Mouse (Mus musculus) heart, adult 2 months (tissue): ENCODE measurements at regions not wholly inside any gene's neighbourhood (a gene's known extent, or its start where the extent isn't known, plus 50 kb on each side); places are given as distances from the start of the nearest gene placed in this dataset.
A peak's percentile ranks its signal among the peaks of the same experiment; 100 is the strongest.

Experiments used
- DNase-seq, 2 experiments: peaks; one replicate each; pipeline ENCODE4 v3.0.0; 2021
- H3K27ac ChIP-seq: fragments of 200-600 bp; 2 replicates; pipeline ENCODE4 v1.8.1; 2022
- H3K27me3 ChIP-seq: fragments of 200-500 bp; 2 replicates; pipeline ENCODE4 v1.6.1; 2012; ENCODE audit warnings: mild to moderate bottlenecking, low read length, inconsistent platforms, mixed read lengths; ENCODE audit not compliant: control insufficient read depth, insufficient read depth
- H3K36me3 ChIP-seq: fragments of 200-500 bp; 2 replicates; pipeline ENCODE4 v1.6.1; 2012; ENCODE audit warnings: low read length, inconsistent platforms; ENCODE audit not compliant: control insufficient read depth, insufficient read depth
- H3K4me1 ChIP-seq: fragments of 200-500 bp; 2 replicates; pipeline ENCODE4 v1.6.1; 2011; ENCODE audit warnings: low read length; ENCODE audit not compliant: control insufficient read depth, insufficient read depth
- H3K4me3 ChIP-seq: fragments of 200-600 bp; 2 replicates; pipeline ENCODE4 v1.8.1; 2022
- H3K79me2 ChIP-seq: fragments of 200-500 bp; replicated peaks from 2 replicates; pipeline ENCODE4 v1.6.1; 2012; ENCODE audit warnings: mild to moderate bottlenecking, inconsistent platforms, low read length, moderate library complexity, mixed read lengths; ENCODE audit not compliant: control insufficient read depth, insufficient read depth
- H3K9ac ChIP-seq: fragments of 200-500 bp; 2 replicates; pipeline ENCODE4 v1.6.1; 2012; ENCODE audit warnings: low read depth, mild to moderate bottlenecking, control low read depth, inconsistent platforms, low read length, mixed read lengths
- CTCF ChIP-seq: fragments of 200-600 bp; IDR thresholded peaks from 2 replicates; pipeline ENCODE4 v1.8.1; 2022; ENCODE audit warnings: antibody characterized with exemption, mild to moderate bottlenecking, moderate library complexity
- EP300 ChIP-seq: fragments of 200-500 bp; IDR thresholded peaks from 2 replicates; pipeline ENCODE4 v1.6.1; 2011; ENCODE audit warnings: low read depth, low read length, control low read depth; ENCODE audit not compliant: insufficient read depth
- POLR2A ChIP-seq: fragments of 200-500 bp; IDR thresholded peaks from 2 replicates; pipeline ENCODE4 v1.6.1; 2011; ENCODE audit warnings: mild to moderate bottlenecking, low read depth, low read length, control low read depth; ENCODE audit not compliant: insufficient read depth
- WGBS: fragments of 180-500 bp; shearing (Covaris S2); methylation state at CpG from one replicate; pipeline ENCODE4 v1.1.7; 2018; 5-methylcytosine and 5-hydroxymethylcytosine counted together
- intact Hi-C: fragments of 180-260 bp; cut with DNase I; formaldehyde crosslinking; loops from one replicate; pipeline ENCODE4 v1.15.1; 2025

- no peak overlapping the region for H3K9ac ChIP-seq
- no peak for DNase-seq
- no peaks in the 10 kb centered on the region for H3K79me2 ChIP-seq
- H3K36me3 ChIP-seq: no peaks in the 10 kb centered on the region
- 84% methylated on average over 3 of the region's 3 CpGs for WGBS
- TF ChIP-seq POLR2A (no peak), CTCF (no peak), EP300 (no peak)
- intact Hi-C loops: no loop called here
- H3K4me3 ChIP-seq: no peak overlapping the region
- no peaks in the 10 kb centered on the region for H3K4me1 ChIP-seq
- no peak overlapping the region for H3K27ac ChIP-seq
- H3K27me3 ChIP-seq: no peaks in the 10 kb centered on the region
These were observed 125.2 kb upstream of the Pkn2 start for GRCm38 (mm10) chr3:143007047-143007446.

GRCm38 (mm10) chr3:143001952-143002351 is 120.1 kb upstream of the Pkn2 start:
- H3K4me3 ChIP-seq: no peak overlapping the region
- H3K9ac ChIP-seq: no peak overlapping the region
- no peak for TF ChIP-seq EP300
- no peak for TF ChIP-seq POLR2A
- TF ChIP-seq CTCF: no peak
- H3K79me2 ChIP-seq: no peaks in the 10 kb centered on the region
- intact Hi-C loops: no loop called here
- H3K27me3 ChIP-seq: no peaks in the 10 kb centered on the region
- no peak for DNase-seq
- no peaks in the 10 kb centered on the region for H3K36me3 ChIP-seq
- H3K4me1 ChIP-seq: no peaks in the 10 kb centered on the region
- WGBS: 53% methylated on average over 5 of the region's 5 CpGs
- no peak overlapping the region for H3K27ac ChIP-seq

GRCm38 (mm10) chr3:142995981-142996743 is 114.4 kb upstream of the Pkn2 start:
- 44% methylated on average over 3 of the region's 3 CpGs for WGBS
- intact Hi-C loops: no loop called here

GRCm38 (mm10) chr3:142984547-142984946 is 102.7 kb upstream of the Pkn2 start:
- Histone ChIP-seq H3K4me1 (no peaks in the 10 kb centered on the region), H3K27me3 (no peaks in the 10 kb centered on the region), H3K36me3 (no peaks in the 10 kb centered on the region), H3K79me2 (no peaks in the 10 kb centered on the region), H3K9ac (no peak overlapping the region), H3K4me3 (no peak overlapping the region), H3K27ac (no peak overlapping the region)
- intact Hi-C loops: no loop called here
- DNase-seq: peak in 1 of 2 experiments; percentile 3
- WGBS: 65% methylated on average over 5 of the region's 5 CpGs
- TF ChIP-seq POLR2A (no peak), CTCF (no peak), EP300 (no peak)

More at GRCm38 (mm10) chr3:142995981-142996743, 114.4 kb upstream of the Pkn2 start:
- no peak overlapping the region for H3K4me3 ChIP-seq
- TF ChIP-seq POLR2A (no peak), CTCF (peak; percentile 21; the same call in 1 of the 2 replicates), EP300 (no peak)
- H3K36me3 ChIP-seq: no peaks in the 10 kb centered on the region
- no peaks in the 10 kb centered on the region for H3K27me3 ChIP-seq
- H3K9ac ChIP-seq: no peak overlapping the region
- no peaks in the 10 kb centered on the region for H3K4me1 ChIP-seq
- DNase-seq: no peak
- H3K27ac ChIP-seq: no peak overlapping the region
- no peaks in the 10 kb centered on the region for H3K79me2 ChIP-seq

GRCm38 (mm10) chr3:142981221-142981620 is 99.4 kb upstream of the Pkn2 start:
- intact Hi-C loops: no loop called here
- Histone ChIP-seq H3K9ac (no peak overlapping the region), H3K36me3 (no peaks in the 10 kb centered on the region), H3K79me2 (no peaks in the 10 kb centered on the region), H3K4me1 (no peaks in the 10 kb centered on the region), H3K27ac (no peak overlapping the region), H3K4me3 (no peak overlapping the region), H3K27me3 (no peaks in the 10 kb centered on the region)
- no peak for TF ChIP-seq EP300
- TF ChIP-seq CTCF: no peak
- no peak for TF ChIP-seq POLR2A
- DNase-seq: no peak
- WGBS: 92% methylated on average over 3 of the region's 3 CpGs

- intact Hi-C loops: no loop called here
- H3K27me3 ChIP-seq: no peaks in the 10 kb centered on the region
- no peak overlapping the region for H3K4me3 ChIP-seq
- 13% methylated on average over 4 of the region's 4 CpGs for WGBS
- H3K4me1 ChIP-seq: no peaks in the 10 kb centered on the region
- no peaks in the 10 kb centered on the region for H3K36me3 ChIP-seq
- H3K9ac ChIP-seq: no peak overlapping the region
- H3K79me2 ChIP-seq: no peaks in the 10 kb centered on the region
- DNase-seq: no peak
- TF ChIP-seq POLR2A: no peak
- no peak for TF ChIP-seq CTCF
- TF ChIP-seq EP300: no peak
- no peak overlapping the region for H3K27ac ChIP-seq
These were observed 97.4 kb upstream of the Pkn2 start for GRCm38 (mm10) chr3:142979161-142979560.
